Mouse (Mus musculus) bone marrow, adult 2 months (tissue): ENCODE data around the gene Olfr373.
"Not testable (repeated sequence)": the region's sequence is repeated elsewhere in the genome, so short reads cannot be mapped to it uniquely, and the experiment has no call there.

ENCODE experiments used
- CTCF ChIP-seq: fragments of 200-500 bp; IDR thresholded peaks from 2 replicates; pipeline ENCODE4 v1.5.1; 2011; ENCODE audit warnings: low read length, control low read depth; ENCODE audit not compliant: control insufficient read depth, insufficient read depth
- POLR2A ChIP-seq: fragments of 200-500 bp; IDR thresholded peaks from 2 replicates; pipeline ENCODE4 v1.6.1; 2011; ENCODE audit warnings: low read depth, mild to moderate bottlenecking, control low read depth, low read length, borderline replicate concordance; ENCODE audit not compliant: control insufficient read depth

DNA sequence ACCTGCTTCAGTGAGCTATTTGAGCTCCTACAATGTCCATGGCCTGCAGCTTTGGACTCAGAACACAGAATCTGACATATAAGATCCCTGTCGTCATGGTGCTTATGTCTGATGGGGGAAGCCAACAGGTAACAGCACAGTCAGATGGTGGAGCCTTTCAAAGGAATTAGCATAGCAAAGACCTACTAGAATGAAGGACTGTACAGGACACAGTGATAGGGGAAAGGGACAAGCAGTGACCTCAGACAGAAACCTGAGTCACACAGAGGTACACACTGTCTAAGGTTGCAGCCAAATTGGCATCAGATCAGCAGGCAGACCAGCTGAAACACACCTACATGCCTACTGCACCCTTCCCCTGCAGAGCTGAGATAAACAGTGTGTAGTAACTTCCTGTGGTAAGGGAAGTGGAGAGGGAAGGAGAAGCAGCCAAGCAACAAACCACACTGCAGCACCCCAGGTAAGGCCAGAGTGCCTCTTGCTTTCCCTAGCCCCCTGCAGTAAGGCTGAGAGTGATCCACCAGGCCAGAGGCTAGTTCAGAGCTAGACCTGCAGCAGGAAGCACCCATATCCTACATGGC is 16.1 kb upstream of the Olfr373 start:
- not testable (repeated sequence) for TF ChIP-seq POLR2A, CTCF
